Mouse (Mus musculus): ENCODE data around the gene Olfr832.
"Not testable (repeated sequence)": the region's sequence is repeated elsewhere in the genome, so short reads cannot be mapped to it uniquely, and the experiment has no call there.

Gene Olfr832

DNA sequence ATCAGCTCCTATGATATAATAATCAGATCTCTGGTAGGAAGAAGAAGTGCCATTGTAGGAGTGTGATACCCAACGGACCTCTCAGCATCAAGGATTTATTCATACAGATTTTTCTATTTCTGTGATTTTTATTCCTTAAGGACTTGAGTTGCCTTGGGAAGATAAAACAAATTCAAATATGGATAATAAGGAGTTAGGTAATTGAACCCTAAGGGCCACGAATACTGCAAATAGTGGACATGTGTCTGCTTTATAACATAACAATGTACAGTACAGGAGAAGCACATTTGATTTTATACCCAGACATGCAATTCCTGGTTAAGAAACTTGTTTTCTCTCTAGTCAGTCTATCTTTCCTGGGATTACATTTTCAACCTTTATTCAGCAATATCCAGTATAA, at the start of gene Olfr832:
Gene Olfr832 (plus strand): TSS at position 301 of the 400 bp plus-strand sequence.
- not testable (repeated sequence) for DNase-seq (ENCODE audit: low spot score)

DNA sequence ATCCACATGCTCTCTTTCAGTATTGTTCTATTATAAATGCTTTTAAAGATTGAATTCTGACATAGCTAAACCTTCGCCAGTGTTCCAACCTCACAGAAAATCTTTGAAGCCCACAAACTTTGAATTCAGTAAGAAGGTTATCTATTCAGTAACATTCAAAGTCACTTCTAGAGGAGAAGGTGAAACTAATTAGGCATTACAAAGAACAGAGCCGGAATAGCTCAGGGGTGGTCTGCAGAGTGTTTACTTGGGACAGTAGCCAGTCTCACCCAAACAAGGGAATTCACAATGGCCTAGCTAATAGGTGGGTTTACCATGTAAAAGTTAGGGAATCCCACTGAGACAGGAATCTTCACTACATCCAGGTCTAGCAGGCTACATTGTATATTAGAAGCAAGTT, 29.2 kb upstream of the Olfr832 start:
- DNase-seq (ENCODE audit: low spot score), result not testable (repeated sequence)

- not testable (repeated sequence) for DNase-seq (ENCODE audit: low spot score)
These were observed 9.0 kb upstream of the Olfr832 start for GRCm38 (mm10) chr9:18927921-18928320.

DNA sequence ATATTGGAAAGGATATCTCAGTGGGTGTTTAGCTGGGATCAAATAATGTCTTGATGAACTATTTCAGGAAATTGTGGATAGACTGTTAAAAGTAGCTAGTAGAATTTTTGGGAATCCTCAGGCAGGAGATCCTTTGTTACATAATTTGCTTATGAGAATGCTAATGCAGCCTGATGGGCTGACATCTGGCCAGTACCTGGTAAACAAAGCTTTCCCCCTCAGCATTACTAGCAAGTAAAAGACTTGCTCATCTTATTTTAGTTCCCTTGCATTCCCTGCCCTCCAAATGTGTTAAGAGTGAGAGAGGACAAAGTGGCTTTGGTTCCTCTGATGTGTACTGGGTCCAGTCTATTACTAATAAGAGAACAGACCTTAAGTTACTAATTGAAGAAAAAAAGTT, 25.1 kb downstream of the Olfr832 start:
- DNase-seq (ENCODE audit: low spot score), result no peak

DNA sequence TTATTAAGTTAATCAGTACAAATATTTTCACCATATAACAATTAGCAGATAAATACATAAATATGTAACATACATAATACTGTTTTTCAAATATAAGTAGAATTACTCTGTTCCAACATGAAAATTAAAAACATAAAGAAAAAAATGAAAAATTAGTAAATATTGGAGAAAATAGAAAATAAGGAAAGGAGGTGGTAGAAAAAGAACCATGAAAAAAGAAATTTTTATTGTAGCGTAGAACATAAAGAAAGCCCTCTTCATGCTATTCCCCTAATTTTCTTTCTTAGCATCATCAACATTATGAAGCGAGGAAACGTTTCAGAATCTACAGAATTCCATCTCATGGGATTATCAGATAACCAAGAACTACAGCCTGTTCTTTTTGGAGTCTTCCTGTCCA, 50.8 kb downstream of the Olfr832 start, which contains the start of gene Olfr834:
Gene Olfr834 (plus strand): TSS at position 301 of the 400 bp plus-strand sequence.
- no peak for DNase-seq (ENCODE audit: low spot score)

All from layer of hippocampus, adult 9-10 months (tissue).